Mouse (Mus musculus) kidney, adult 2 months (tissue): ENCODE data around the gene Prox2. TPM values are rescaled to one million over a fixed set of nuclear protein-coding genes. Genes with fewer than 3 reads are reported as not detected.

Source experiments
- DNase-seq: peaks from one replicate; pipeline ENCODE4 v3.0.0; 2021
- H3K27ac ChIP-seq: fragments of 200-500 bp; 2 replicates; pipeline ENCODE4 v1.5.1; 2012; ENCODE audit warnings: low read depth, low read length, control low read depth, inconsistent platforms; ENCODE audit not compliant: insufficient read depth
- H3K27me3 ChIP-seq: fragments of 200-500 bp; replicated peaks from 2 replicates; pipeline ENCODE4 v1.6.1; 2012; ENCODE audit warnings: mild to moderate bottlenecking, moderate library complexity, low read length, inconsistent platforms; ENCODE audit not compliant: control insufficient read depth, insufficient read depth
- H3K36me3 ChIP-seq: fragments of 200-500 bp; 2 replicates; pipeline ENCODE4 v1.6.1; 2012; ENCODE audit warnings: mild to moderate bottlenecking, moderate library complexity, low read length, inconsistent platforms; ENCODE audit not compliant: control insufficient read depth, insufficient read depth
- H3K4me1 ChIP-seq: fragments of 200-500 bp; 2 replicates; pipeline ENCODE4 v1.6.1; 2011; ENCODE audit warnings: low read length; ENCODE audit not compliant: control insufficient read depth, insufficient read depth
- H3K4me3 ChIP-seq: fragments of 200-500 bp; 2 replicates; pipeline ENCODE4 v1.5.1; 2011; ENCODE audit warnings: mild to moderate bottlenecking, low read depth, low read length, control low read depth; ENCODE audit not compliant: insufficient read depth
- CTCF ChIP-seq: fragments of 200-500 bp; conservative IDR thresholded peaks from 2 replicates; pipeline ENCODE4 v1.5.1; 2011; ENCODE audit warnings: low read depth, mild to moderate bottlenecking, control low read depth, low read length, moderate library complexity, mixed read lengths; ENCODE audit not compliant: insufficient read depth, insufficient read length
- POLR2A ChIP-seq: fragments of 200-500 bp; IDR thresholded peaks from one replicate; pipeline ENCODE4 v1.6.1; 2011; ENCODE audit warnings: low read depth, low read length, control low read depth
- WGBS: fragments of 180-500 bp; shearing (Covaris S2); methylation state at CpG from one replicate; pipeline ENCODE4 v1.1.7; 2018; 5-methylcytosine and 5-hydroxymethylcytosine counted together
- polyA plus RNA-seq: library from polyadenylated mRNA; depleted of rRNA; stranded (reverse); fragments of >200 nt; gene quantifications from 2 replicates; pipeline ENCODE4 v1.2.3, GENCODE M21; 2012

Gene Prox2
- polyA plus RNA-seq, 1 experiment, result 2.4 TPM

DNA sequence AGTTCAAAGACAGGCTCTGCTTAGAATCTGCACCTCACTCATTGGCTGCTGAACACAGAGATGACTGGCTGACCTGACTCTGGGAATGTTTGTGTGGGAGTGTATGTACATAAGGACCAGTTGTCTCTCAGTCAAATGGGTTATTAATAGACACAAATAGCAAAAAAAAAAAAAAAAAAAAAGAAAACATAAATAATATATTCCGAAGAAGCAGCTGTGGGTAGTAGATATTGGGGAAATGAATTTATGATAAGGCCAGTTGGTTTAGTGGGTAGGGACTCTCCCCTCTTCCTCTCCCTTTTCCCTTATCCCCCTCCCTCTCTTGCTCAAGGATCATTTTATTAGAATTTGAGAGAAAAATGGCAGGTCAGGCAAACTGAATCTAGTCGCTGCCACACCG is 3.4 kb upstream of the Prox2 start:
- no peak overlapping the region for H3K27ac ChIP-seq
- no peaks in the 10 kb centered on the region for H3K27me3 ChIP-seq
- no peak overlapping the region for H3K4me3 ChIP-seq
- DNase-seq, result no peak
- TF ChIP-seq CTCF, result no peak
- peaks cover 26% of the 10 kb centered on the region; the same call in 1 of the 2 replicates for H3K4me1 ChIP-seq
- peaks cover 5% of the 10 kb centered on the region for H3K36me3 ChIP-seq
- WGBS, result 88% methylated on average over 3 of the region's 3 CpGs

DNA sequence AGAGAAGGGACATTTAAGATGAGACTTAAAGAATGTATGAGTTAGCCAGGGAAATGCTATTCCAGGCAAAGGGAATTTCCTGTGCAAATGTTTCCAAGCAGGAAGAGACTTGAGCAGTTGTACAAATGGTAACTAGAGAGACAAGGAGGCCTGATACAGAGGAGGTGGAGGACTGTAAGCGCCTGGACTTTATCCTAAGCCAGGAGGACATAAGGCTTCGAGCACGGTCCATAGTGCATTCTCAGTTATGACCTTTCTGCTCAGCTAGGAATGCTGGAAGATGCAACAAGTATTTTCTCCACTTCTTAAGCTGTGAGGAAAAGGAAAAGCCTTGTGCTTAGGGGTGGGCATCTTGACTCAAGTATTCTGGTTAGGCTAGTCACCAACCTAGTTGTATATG is 2.8 kb upstream of the Prox2 start:
- no peaks in the 10 kb centered on the region for H3K27me3 ChIP-seq
- peaks cover 2% of the 10 kb centered on the region for H3K36me3 ChIP-seq
- H3K27ac ChIP-seq, result peak overlapping the region; percentile 83
- H3K4me1 ChIP-seq, result peaks cover 26% of the 10 kb centered on the region; the same call in 1 of the 2 replicates
- peak; percentile 83 for DNase-seq
- 57% methylated on average over 3 of the region's 3 CpGs for WGBS
- TF ChIP-seq CTCF, result no peak
- no peak for TF ChIP-seq POLR2A
- H3K4me3 ChIP-seq, result no peak overlapping the region

DNA sequence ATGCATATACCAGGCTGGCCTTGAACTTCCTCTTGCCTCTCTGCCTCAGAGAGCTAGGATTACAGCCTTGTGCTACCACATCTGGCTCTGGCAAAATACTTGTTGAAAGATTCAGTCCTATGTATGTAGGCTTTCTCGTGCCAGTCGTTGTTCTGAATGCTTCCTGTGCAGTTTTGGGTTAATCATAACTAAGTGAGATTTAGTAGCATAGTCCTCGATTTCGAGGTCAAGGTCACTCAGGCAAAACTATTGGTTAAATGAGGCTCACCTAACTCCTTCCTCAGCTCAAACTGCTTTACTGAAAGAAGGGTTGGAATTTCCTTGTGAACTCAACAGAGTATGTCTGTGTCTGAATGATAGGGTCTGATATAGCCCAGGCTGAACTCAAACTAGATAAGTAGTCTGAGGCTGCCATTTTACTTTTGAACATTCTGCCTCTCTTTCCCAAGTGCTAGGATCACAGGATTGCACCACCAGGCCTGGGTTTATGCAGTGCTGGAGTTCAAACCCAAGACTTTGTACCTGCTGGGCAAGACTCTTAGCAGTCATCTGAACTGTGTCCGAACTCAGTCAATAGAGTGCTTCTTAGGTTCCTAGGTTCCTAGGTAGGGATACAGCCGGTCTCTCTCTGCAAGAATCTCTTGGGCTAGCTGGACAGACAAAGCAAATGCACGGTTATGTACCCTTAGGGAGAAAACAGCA is 2.1 kb upstream of the Prox2 start:
- Histone ChIP-seq H3K4me3 (peak overlapping the region; percentile 30; the same call in 1 of the 2 replicates), H3K4me1 (peaks cover 26% of the 10 kb centered on the region; the same call in 1 of the 2 replicates), H3K27ac (peak overlapping the region; percentile 83), H3K36me3 (no peaks in the 10 kb centered on the region; the same call in 1 of the 2 replicates), H3K27me3 (no peaks in the 10 kb centered on the region)
- peak; percentile 61 for DNase-seq
- WGBS, result 31% methylated on average over 7 of the region's 7 CpGs
- TF ChIP-seq POLR2A (no peak), CTCF (no peak)

DNA sequence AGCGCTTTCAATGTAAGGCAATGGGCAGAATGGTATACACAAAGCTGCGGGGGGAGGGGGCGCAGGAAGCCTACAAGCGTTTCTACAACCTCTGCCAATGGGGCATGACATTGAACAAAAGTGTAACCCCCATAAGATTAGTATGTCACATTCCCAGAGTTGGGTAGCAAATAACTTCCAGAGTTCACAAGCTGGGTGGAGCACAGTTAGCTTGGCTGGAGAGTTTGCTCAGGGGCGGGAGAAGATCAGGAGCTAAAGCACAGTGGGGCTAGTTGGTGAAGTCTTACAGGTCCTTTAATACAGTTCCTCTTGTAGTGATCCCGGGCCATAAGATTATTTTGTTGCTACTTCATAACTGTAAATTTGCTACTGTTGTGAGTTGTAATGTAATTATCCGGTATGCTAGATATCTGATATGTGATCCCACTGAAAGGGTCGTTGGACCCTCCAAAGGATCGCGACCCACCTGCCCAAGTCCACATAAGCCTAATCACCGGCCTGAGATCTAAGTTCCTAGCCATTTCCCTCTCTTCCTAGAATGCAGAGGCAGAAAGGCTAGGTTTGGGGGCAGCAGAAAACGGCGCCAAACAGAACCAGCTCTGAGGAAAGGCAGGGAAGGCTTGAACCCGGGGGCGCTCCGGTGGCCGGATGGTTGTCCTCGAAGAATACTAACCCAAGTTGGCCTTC is 405 bp downstream of the Prox2 start:
- TF ChIP-seq POLR2A (no peak), CTCF (no peak)
- 12% methylated on average over 18 of the region's 18 CpGs for WGBS
- peaks cover 26% of the 10 kb centered on the region; the same call in 1 of the 2 replicates for H3K4me1 ChIP-seq
- DNase-seq, result no peak
- H3K36me3 ChIP-seq, result no peaks in the 10 kb centered on the region
- H3K27me3 ChIP-seq, result no peaks in the 10 kb centered on the region
- H3K27ac ChIP-seq, result peak overlapping the region; percentile 87
- H3K4me3 ChIP-seq, result peak overlapping the region; percentile 90

DNA sequence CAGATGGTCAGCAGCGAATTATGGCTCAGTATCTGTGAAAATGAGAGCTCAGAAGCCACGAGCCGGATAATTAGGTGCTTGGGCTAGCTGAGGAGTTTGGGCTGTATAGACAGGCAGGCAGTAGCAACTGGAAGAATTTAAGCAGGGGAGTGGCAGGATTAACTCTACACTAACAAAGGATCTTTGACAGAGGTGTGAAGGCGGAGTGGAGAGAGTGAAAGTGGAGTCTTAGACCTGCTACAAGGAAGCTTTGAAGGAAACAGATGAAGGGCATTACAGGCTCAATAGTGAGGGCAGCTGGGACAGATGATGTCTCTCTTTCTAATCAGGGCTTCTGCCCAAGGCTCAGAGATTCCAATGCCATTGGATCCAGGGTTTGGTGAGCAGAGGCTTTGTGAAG is 1.1 kb downstream of the Prox2 start:
- H3K27ac ChIP-seq, result no peak overlapping the region
- H3K4me1 ChIP-seq, result peaks cover 26% of the 10 kb centered on the region; the same call in 1 of the 2 replicates
- no peak for DNase-seq

DNA sequence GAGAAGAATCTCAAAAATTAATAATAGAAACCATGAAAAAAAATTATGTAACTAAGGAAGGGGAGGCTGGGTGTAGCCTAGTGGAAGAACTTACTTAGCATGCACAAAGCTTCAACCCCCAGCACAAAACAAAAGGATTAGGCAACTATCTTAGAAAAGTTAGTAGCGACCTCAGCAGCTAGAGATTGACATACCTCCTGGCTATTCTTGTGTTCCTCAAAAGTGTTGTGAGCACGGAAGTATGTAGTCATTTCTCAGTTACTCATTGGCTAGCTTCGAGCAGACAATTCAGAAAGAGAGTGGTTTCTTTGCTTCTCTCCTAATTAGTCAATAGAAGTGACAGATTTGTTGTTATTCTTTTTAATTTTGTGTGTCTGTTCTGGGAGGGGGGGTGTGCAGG is 1.9 kb downstream of the Prox2 start:
- H3K4me1 ChIP-seq, result peaks cover 22% of the 10 kb centered on the region; the same call in 1 of the 2 replicates
- H3K27me3 ChIP-seq, result no peaks in the 10 kb centered on the region
- 52% methylated on average over 3 of the region's 3 CpGs for WGBS
- TF ChIP-seq CTCF, result no peak
- no peak for TF ChIP-seq POLR2A
- no peaks in the 10 kb centered on the region for H3K36me3 ChIP-seq
- no peak overlapping the region for H3K4me3 ChIP-seq
- no peak overlapping the region for H3K27ac ChIP-seq
- no peak for DNase-seq

More for the DNA sequence above, 1.1 kb downstream of the Prox2 start:
- Histone ChIP-seq H3K36me3 (no peaks in the 10 kb centered on the region), H3K27me3 (no peaks in the 10 kb centered on the region), H3K4me3 (no peak overlapping the region)
- no peak for TF ChIP-seq CTCF
- TF ChIP-seq POLR2A, result no peak
- 84% methylated on average over 4 of the region's 4 CpGs for WGBS

DNA sequence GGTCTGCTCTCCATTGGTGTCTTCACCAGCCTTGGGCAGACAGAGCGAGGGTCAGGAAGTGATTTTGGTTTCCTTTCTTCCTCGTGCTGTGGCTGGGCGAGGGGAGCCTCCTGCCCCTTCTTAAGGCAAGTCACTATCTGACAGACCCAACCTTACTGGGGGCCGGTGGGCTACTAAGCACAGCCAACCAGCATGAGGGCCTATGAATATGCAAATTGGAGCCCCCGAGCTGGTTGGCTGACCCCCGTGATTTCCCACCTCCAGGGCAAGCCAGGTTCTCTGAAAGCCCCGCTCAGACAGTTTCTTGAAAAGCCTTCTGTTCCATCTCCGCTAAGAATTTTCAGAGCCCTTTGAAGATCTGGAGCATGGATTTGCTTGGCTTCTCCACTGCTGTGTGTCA is 4.3 kb downstream of the Prox2 start:
- Histone ChIP-seq H3K27me3 (no peaks in the 10 kb centered on the region), H3K4me1 (peaks cover 9% of the 10 kb centered on the region; the same call in 1 of the 2 replicates), H3K4me3 (no peak overlapping the region), H3K36me3 (no peaks in the 10 kb centered on the region), H3K27ac (no peak overlapping the region)
- TF ChIP-seq POLR2A (no peak), CTCF (no peak)
- 51% methylated on average over 8 of the region's 8 CpGs for WGBS
- no peak for DNase-seq

DNA sequence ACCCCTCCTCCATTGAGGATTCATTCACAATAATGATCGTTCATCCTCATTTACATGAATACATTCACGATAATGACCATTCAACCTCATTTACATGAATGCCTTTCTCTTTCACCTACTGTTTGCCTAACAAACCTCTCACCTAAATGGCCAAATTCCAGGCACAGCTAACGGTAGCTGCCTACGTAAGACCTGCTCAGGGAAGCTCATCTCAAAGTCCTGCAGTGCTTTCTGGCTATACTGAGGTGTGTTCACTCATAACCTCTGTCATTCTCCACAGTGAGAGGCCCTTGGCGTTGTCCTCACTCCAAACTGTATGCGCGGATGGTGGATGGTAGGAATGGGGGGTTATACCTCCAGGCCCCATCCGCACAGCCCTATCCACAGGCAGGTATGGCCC is 5.8 kb downstream of the Prox2 start:
- WGBS, result 71% methylated on average over 8 of the region's 8 CpGs
- Histone ChIP-seq H3K27me3 (no peaks in the 10 kb centered on the region), H3K27ac (no peak overlapping the region), H3K36me3 (no peaks in the 10 kb centered on the region), H3K4me3 (no peak overlapping the region), H3K4me1 (peaks cover 7% of the 10 kb centered on the region; the same call in 1 of the 2 replicates)
- DNase-seq, result peak; percentile 45
- TF ChIP-seq POLR2A, result no peak
- no peak for TF ChIP-seq CTCF
